Mouse (Mus musculus) neural tube, embryonic 14.5 days (tissue): ENCODE measurements at regions not wholly inside any gene's neighbourhood (a gene's known extent, or its start where the extent isn't known, plus 50 kb on each side); places are given as distances from the start of the nearest gene placed in this dataset.

Source experiments
- ATAC-seq: fragments of 200-750 bp; cut with Nextera tagmentation; 2 replicates; pipeline ENCODE4 v1.8.0; 2017; ENCODE audit warnings: low read depth, mild to moderate bottlenecking, moderate TSS enrichment, moderate library complexity
- H3K27ac ChIP-seq: fragments of 300-500 bp; sonication (generic); 2 replicates; pipeline ENCODE4 v1.5.1; 2014; ENCODE audit warnings: low read depth, mild to moderate bottlenecking, control low read depth, low read length, moderate library complexity, mixed read lengths
- H3K27me3 ChIP-seq: fragments of 300-500 bp; sonication (generic); 2 replicates; pipeline ENCODE4 v1.6.1; 2014; ENCODE audit warnings: low read length; ENCODE audit not compliant: control insufficient read depth, insufficient read depth
- H3K36me3 ChIP-seq: fragments of 300-500 bp; sonication (generic); 2 replicates; pipeline ENCODE4 v1.6.1; 2014; ENCODE audit warnings: low read length, mixed read lengths; ENCODE audit not compliant: control insufficient read depth, insufficient read depth
- H3K4me1 ChIP-seq: fragments of 300-500 bp; sonication (generic); 2 replicates; pipeline ENCODE4 v1.6.1; 2014; ENCODE audit warnings: low read length; ENCODE audit not compliant: control insufficient read depth, insufficient read depth
- H3K4me2 ChIP-seq: fragments of 300-500 bp; sonication (generic); 2 replicates; pipeline ENCODE4 v1.6.1; 2014; ENCODE audit warnings: mild to moderate bottlenecking, low read depth, low read length, control low read depth
- H3K4me3 ChIP-seq: fragments of 300-500 bp; sonication (generic); 2 replicates; pipeline ENCODE4 v1.5.1; 2014; ENCODE audit warnings: low read depth, low read length, control low read depth, mixed read lengths
- H3K9ac ChIP-seq: fragments of 300-500 bp; sonication (generic); replicated peaks from 2 replicates; pipeline ENCODE4 v1.6.1; 2014; ENCODE audit warnings: low read depth, mild to moderate bottlenecking, control low read depth, low read length, mixed read lengths
- H3K9me3 ChIP-seq: fragments of 300-500 bp; sonication (generic); 2 replicates; pipeline ENCODE4 v1.6.1; 2016; ENCODE audit warnings: low read length; ENCODE audit not compliant: control insufficient read depth
- WGBS: fragments of 180-500 bp; shearing (Covaris S2); extraction: QIAGEN DNeasy Blood & Tissue Kit; methylation state at CpG from one replicate; pipeline ENCODE4 v1.1.7; 2014; 5-methylcytosine and 5-hydroxymethylcytosine counted together

DNA sequence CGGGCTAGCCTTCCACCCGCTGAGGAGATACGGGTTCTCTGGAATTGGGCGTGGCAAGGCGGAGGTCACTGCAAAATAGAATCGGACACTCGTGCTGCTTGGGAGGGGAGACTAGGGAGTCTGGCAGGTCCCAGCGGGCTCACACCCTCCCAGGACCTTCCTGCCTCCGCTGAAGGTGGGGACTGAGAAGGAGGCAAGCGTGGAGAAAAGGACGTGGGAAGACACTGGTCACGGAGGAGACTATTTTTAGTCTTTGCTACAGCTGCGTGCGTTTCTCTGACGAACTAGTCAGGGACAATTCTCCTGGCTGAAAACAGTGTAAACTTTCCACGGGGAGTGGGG, 92.5 kb upstream of the Bcor start:
- Histone ChIP-seq H3K27me3 (no peaks in the 10 kb centered on the region), H3K4me1 (no peaks in the 10 kb centered on the region), H3K9ac (no peak overlapping the region), H3K27ac (no peak overlapping the region), H3K4me3 (peak overlapping the region; percentile 27), H3K36me3 (no peaks in the 10 kb centered on the region), H3K9me3 (no peaks in the 10 kb centered on the region), H3K4me2 (peak overlapping the region; percentile 46)
- peak; percentile 41 for ATAC-seq
- WGBS, result 9% methylated on average over 16 of the region's 16 CpGs

GRCm38 (mm10) chrX:12256758-12257157, 96.6 kb upstream of the Bcor start:
- Histone ChIP-seq H3K27ac (no peak overlapping the region), H3K27me3 (no peaks in the 10 kb centered on the region), H3K9me3 (no peaks in the 10 kb centered on the region), H3K4me3 (no peak overlapping the region), H3K9ac (no peak overlapping the region), H3K36me3 (no peaks in the 10 kb centered on the region), H3K4me2 (no peak overlapping the region), H3K4me1 (no peaks in the 10 kb centered on the region)
- 72% methylated on average over 8 of the region's 8 CpGs for WGBS
- no peak for ATAC-seq

- 75% methylated on average over 6 of the region's 6 CpGs for WGBS
- no peak for ATAC-seq
- H3K4me2 ChIP-seq, result no peak overlapping the region
- H3K4me1 ChIP-seq, result no peaks in the 10 kb centered on the region
- no peak overlapping the region for H3K9ac ChIP-seq
- H3K36me3 ChIP-seq, result no peaks in the 10 kb centered on the region
- no peak overlapping the region for H3K27ac ChIP-seq
- H3K27me3 ChIP-seq, result no peaks in the 10 kb centered on the region
- H3K9me3 ChIP-seq, result no peaks in the 10 kb centered on the region
- H3K4me3 ChIP-seq, result no peak overlapping the region
Measured at GRCm38 (mm10) chrX:12263834-12264233, 103.7 kb upstream of the Bcor start.

GRCm38 (mm10) chrX:12284741-12285140, 124.6 kb upstream of the Bcor start:
- Histone ChIP-seq H3K27ac (no peak overlapping the region), H3K4me1 (no peaks in the 10 kb centered on the region), H3K9ac (no peak overlapping the region), H3K36me3 (no peaks in the 10 kb centered on the region), H3K27me3 (no peaks in the 10 kb centered on the region), H3K9me3 (no peaks in the 10 kb centered on the region), H3K4me3 (no peak overlapping the region), H3K4me2 (no peak overlapping the region)
- WGBS, result 68% methylated on average over 4 of the region's 4 CpGs
- ATAC-seq, result no peak

DNA sequence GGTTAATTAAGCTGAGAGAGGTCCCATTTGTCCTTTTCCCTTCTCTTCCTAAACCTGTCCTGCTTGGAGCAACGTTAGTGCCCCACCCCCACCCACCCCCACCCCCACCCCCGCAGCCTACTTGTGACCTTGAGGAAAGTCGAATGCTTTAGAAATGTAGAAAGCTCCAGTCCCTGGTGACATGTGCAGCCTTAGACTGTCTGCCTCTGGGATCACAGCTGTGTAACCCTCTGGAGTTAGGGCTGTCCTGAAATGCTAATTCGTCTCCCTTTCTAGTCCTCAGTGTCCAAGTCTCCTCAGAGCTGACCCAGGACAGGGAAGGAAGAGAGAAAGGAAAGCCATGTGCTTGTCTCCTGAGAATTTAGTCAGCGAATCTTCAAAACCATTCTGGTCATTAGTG, 125.0 kb upstream of the Bcor start:
- ATAC-seq, result no peak
- H3K27me3 ChIP-seq, result no peaks in the 10 kb centered on the region
- WGBS, result 50% methylated on average over 5 of the region's 5 CpGs

GRCm38 (mm10) chrX:12285976-12286909, 126.1 kb upstream of the Bcor start:
- no peak for ATAC-seq

More for the DNA sequence above, 125.0 kb upstream of the Bcor start:
- Histone ChIP-seq H3K4me1 (no peaks in the 10 kb centered on the region), H3K9me3 (no peaks in the 10 kb centered on the region), H3K9ac (no peak overlapping the region), H3K4me2 (no peak overlapping the region), H3K27ac (no peak overlapping the region), H3K4me3 (no peak overlapping the region), H3K36me3 (no peaks in the 10 kb centered on the region)

DNA sequence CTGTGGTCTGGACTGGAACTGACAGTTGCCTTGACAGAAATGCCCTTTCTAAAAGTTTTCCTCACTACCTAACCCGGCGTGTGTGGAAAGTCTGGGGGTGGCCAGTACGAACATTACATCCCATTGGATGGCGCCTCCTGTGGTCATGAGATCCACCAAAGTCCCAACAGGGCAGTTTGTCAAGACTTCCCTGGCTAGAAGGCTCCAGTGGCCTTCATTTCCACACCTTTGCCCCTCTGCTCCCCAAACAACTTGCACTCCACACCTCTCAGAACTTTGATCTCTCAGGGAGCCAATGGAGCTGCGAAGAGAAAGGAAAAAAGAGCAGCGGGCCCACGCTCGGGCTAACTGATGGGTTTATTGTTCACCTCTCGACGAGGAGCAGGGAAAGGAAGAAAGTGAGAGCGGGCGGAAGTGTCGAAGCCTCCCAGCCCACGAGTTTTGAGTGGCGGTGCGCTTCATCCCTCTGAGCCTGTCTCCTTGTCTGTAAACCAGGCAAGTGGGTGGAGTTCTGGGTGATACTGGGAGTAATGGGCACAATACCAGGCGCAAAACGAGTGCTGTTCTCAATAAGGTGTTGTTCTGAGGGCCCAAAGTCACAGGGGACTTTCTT, 126.9 kb upstream of the Bcor start:
- Histone ChIP-seq H3K4me3 (no peak overlapping the region), H3K36me3 (no peaks in the 10 kb centered on the region), H3K4me2 (no peak overlapping the region), H3K4me1 (no peaks in the 10 kb centered on the region), H3K27me3 (no peaks in the 10 kb centered on the region), H3K27ac (no peak overlapping the region), H3K9me3 (no peaks in the 10 kb centered on the region), H3K9ac (no peak overlapping the region)
- 26% methylated on average over 18 of the region's 18 CpGs for WGBS
- no peak for ATAC-seq

More at GRCm38 (mm10) chrX:12285976-12286909, 126.1 kb upstream of the Bcor start:
- Histone ChIP-seq H3K9me3 (no peaks in the 10 kb centered on the region), H3K4me2 (no peak overlapping the region), H3K9ac (no peak overlapping the region), H3K4me3 (no peak overlapping the region), H3K27ac (no peak overlapping the region), H3K4me1 (no peaks in the 10 kb centered on the region), H3K36me3 (no peaks in the 10 kb centered on the region), H3K27me3 (no peaks in the 10 kb centered on the region)
- WGBS, result 24% methylated on average over 24 of the region's 24 CpGs

DNA sequence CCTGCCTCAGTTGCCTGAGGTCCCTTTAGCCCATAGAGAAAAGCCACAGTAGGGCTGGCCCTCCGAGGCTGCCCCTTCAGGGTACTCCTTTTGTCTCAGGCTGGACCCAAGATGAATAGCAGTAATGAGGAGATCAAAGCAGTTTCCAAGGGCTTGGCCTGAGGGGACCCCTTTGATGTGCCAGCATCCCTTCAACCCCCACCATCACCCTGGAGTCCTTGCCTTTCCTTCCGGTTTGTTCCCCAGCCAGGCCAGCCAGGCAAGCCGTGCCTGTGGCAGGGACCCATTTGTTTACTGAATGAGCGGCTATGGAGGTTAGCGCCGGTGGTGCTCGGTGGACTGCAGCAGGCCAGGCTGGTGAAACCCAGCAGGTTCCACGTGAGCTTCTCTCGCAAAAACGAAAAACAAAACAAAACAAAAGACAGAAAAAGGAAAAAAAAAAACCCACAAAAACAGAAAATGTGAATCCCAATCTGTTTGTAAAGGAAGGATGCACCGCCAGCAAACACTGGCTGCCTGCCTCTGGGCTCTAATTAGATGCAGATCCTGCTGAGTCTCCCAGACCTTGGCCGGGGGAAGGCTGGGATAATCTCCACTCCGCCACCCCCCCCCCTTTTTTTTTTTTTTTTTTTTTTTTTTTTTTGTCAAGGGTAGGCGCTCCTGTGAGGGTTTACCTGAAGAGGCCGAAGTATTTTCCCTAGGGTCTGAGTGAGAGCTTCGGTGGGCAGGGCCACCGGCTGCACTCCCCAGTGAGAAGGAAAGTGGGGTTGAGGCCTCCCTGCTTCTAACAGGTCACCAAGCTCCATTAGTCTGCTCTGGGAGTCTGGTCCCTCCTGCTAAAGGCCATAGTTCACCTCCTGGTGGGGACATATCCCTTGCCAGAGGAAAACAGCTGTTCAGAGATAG, 127.8 kb upstream of the Bcor start:
- Histone ChIP-seq H3K4me2 (no peak overlapping the region), H3K27ac (no peak overlapping the region)

More for the DNA sequence above, 127.8 kb upstream of the Bcor start:
- 19% methylated on average over 17 of the region's 17 CpGs for whole genome bisulfite sequencing
- Histone ChIP-seq H3K4me1 (no peaks in the 10 kb centered on the region), H3K9ac (no peak overlapping the region), H3K9me3 (no peaks in the 10 kb centered on the region), H3K36me3 (no peaks in the 10 kb centered on the region), H3K27me3 (no peaks in the 10 kb centered on the region), H3K4me3 (no peak overlapping the region)
- no peak for ATAC-seq
